Mouse (Mus musculus): ENCODE data around the gene Arfgap2. TPM values are rescaled to one million over a fixed set of nuclear protein-coding genes. Genes with fewer than 3 reads are reported as not detected.
A peak's percentile ranks its signal among the peaks of the same experiment; 100 is the strongest.

Gene Arfgap2
- total and polyA plus RNA-seq, 3 experiments, result 55.1 to 77.6 (median 57.0) TPM

- dilution Hi-C loops (cut with MboI; ENCODE audit: extremely low pct_ligation_motif_present, extremely low pct_unique_long_range_greater_than_20kb, low sequenced_read_pairs) (no loop called here), in situ Hi-C loops (cut with MboI; ENCODE audit: low pct_ligation_motif_present, low pct_unique_long_range_greater_than_20kb, low sequenced_read_pairs) (no loop called here)
- H3K9ac ChIP-seq (ENCODE audit: insufficient read depth, low read depth), result no peak overlapping the region
- no peak overlapping the region for H3K4me2 ChIP-seq (ENCODE audit: insufficient read depth, low read depth, poor library complexity, severe bottlenecking)
- H3K79me2 ChIP-seq (replicated peaks; ENCODE audit: control insufficient read depth, extremely low read depth, insufficient read depth, poor library complexity, severe bottlenecking), result no peaks in the 10 kb centered on the region
- H3K27me3 ChIP-seq (replicated peaks), result no peaks in the 10 kb centered on the region
- H3K4me1 ChIP-seq (ENCODE audit: control insufficient read depth in 1 of 2, insufficient read depth in 2 of 2), result peaks cover 2 to 11% of the 10 kb centered on the region in 2 experiments; a peak in 3 of 4 replicates
- no peak for DNase-seq (ENCODE audit: extremely low read depth)
- H3K36me3 ChIP-seq (replicated peaks in 1 of 2; ENCODE audit: control insufficient read depth in 1 of 2, insufficient read depth in 1 of 2, low read length in 1 of 2), result peaks cover 0 to 2% of the 10 kb centered on the region in 2 experiments
- no peak overlapping the region for H3K27ac ChIP-seq (ENCODE audit: insufficient read depth, low read depth)
- no peaks in the 10 kb centered on the region for H3K9me3 ChIP-seq (replicated peaks; ENCODE audit: low read length)
- no peak overlapping the region for H3K4me3 ChIP-seq (replicated peaks in 1 of 3; ENCODE audit: low read depth in 2 of 3, low read length in 2 of 3, poor library complexity in 1 of 3)
- TF ChIP-seq POLR2AphosphoS2 (IDR thresholded peaks at IDR 0.05; ENCODE audit: low read depth, low read length) (no peak), MAX (IDR thresholded peaks at IDR 0.05; ENCODE audit: low read length) (no peak)
Observed at GRCm38 (mm10) chr2:91299156-91299555, 34.4 kb downstream of the Arfgap2 start.

GRCm38 (mm10) chr2:91300784-91301183 lies 36.0 kb downstream of the Arfgap2 start:
- Histone ChIP-seq H3K9ac (ENCODE audit: insufficient read depth, low read depth) (no peak overlapping the region), H3K4me2 (ENCODE audit: insufficient read depth, low read depth, poor library complexity, severe bottlenecking) (no peak overlapping the region), H3K9me3 (replicated peaks; ENCODE audit: low read length) (no peaks in the 10 kb centered on the region), H3K27me3 (replicated peaks) (no peaks in the 10 kb centered on the region), H3K36me3 (replicated peaks in 1 of 2; ENCODE audit: control insufficient read depth in 1 of 2, insufficient read depth in 1 of 2, low read length in 1 of 2) (no peaks in the 10 kb centered on the region), H3K4me3 (replicated peaks in 1 of 3; ENCODE audit: low read depth in 2 of 3, low read length in 2 of 3, poor library complexity in 1 of 3) (no peak overlapping the region), H3K79me2 (replicated peaks; ENCODE audit: control insufficient read depth, extremely low read depth, insufficient read depth, poor library complexity, severe bottlenecking) (no peaks in the 10 kb centered on the region), H3K27ac (ENCODE audit: insufficient read depth, low read depth) (no peak overlapping the region), H3K4me1 (ENCODE audit: control insufficient read depth in 1 of 2, insufficient read depth in 2 of 2) (peaks cover 2 to 11% of the 10 kb centered on the region in 2 experiments; a peak in 3 of 4 replicates)
- in situ Hi-C loops (cut with MboI; ENCODE audit: low pct_ligation_motif_present, low pct_unique_long_range_greater_than_20kb, low sequenced_read_pairs) (no loop called here), dilution Hi-C loops (cut with MboI; ENCODE audit: extremely low pct_ligation_motif_present, extremely low pct_unique_long_range_greater_than_20kb, low sequenced_read_pairs) (no loop called here)
- DNase-seq (ENCODE audit: extremely low read depth), result no peak
- TF ChIP-seq SMC3 (IDR thresholded peaks at IDR 0.05; ENCODE audit: low read depth, low read length), result peak; percentile 22; the same call in 1 of the 2 replicates
- peak; percentile 5 for TF ChIP-seq RAD21 (IDR thresholded peaks at IDR 0.05; ENCODE audit: low read depth, low read length)
- TF ChIP-seq CTCF (conservative IDR thresholded peaks at IDR 0.05 in 1 of 2, IDR thresholded peaks at IDR 0.05 in 1 of 2; ENCODE audit: low read depth in 2 of 2, low read length in 2 of 2), result peak in 1 of 2 experiments; percentile 29; a peak in 2 of 4 replicates
- no peak for TF ChIP-seq MAZ (IDR thresholded peaks at IDR 0.05; ENCODE audit: low read depth, low read length)
- no peak for TF ChIP-seq NRF1 (IDR thresholded peaks at IDR 0.05; ENCODE audit: low read depth, low read length)
- no peak for TF ChIP-seq MXI1 (IDR thresholded peaks at IDR 0.05; ENCODE audit: low read depth, low read length)

DNA sequence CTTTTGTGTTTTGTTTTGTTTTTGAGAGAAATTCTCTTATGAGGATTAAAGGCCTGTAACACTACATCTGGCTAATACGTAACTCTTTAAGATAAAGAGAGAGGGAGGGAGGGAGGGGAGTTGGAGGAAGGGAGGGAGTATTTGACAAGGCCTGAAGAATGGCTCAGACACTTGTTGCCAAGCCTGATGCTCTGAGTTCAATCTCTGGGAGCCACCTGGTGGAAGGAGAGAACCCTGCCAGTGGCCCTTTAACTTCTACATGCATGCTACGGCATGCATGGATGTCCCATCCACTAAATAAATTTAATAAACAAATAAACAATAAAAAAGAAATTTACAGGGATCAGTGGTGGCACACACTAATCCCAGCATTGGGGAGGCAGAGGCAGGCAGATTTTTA lies 37.1 kb downstream of the Arfgap2 start:
- H3K4me3 ChIP-seq (replicated peaks in 1 of 3; ENCODE audit: low read depth in 2 of 3, low read length in 2 of 3, poor library complexity in 1 of 3), result no peak overlapping the region
- DNase-seq (ENCODE audit: extremely low read depth), result no peak
- H3K9ac ChIP-seq (ENCODE audit: insufficient read depth, low read depth), result no peak overlapping the region
- H3K9me3 ChIP-seq (replicated peaks; ENCODE audit: low read length), result no peaks in the 10 kb centered on the region
- no peak overlapping the region for H3K27ac ChIP-seq (ENCODE audit: insufficient read depth, low read depth)
- TF ChIP-seq ZC3H11A (IDR thresholded peaks at IDR 0.05; ENCODE audit: low read depth, low read length) (no peak), ELF1 (IDR thresholded peaks at IDR 0.05; ENCODE audit: low read depth, low read length) (no peak), CTCF (conservative IDR thresholded peaks at IDR 0.05 in 1 of 2, IDR thresholded peaks at IDR 0.05 in 1 of 2; ENCODE audit: low read depth in 2 of 2, low read length in 2 of 2) (peak in 1 of 2 experiments; percentile 31; a peak in 2 of 4 replicates), SMC3 (IDR thresholded peaks at IDR 0.05; ENCODE audit: low read depth, low read length) (peak; percentile 19; the same call in 1 of the 2 replicates), MAZ (IDR thresholded peaks at IDR 0.05; ENCODE audit: low read depth, low read length) (no peak)
- in situ Hi-C loops (cut with MboI; ENCODE audit: low pct_ligation_motif_present, low pct_unique_long_range_greater_than_20kb, low sequenced_read_pairs), result no loop called here
- no peaks in the 10 kb centered on the region for H3K36me3 ChIP-seq (replicated peaks in 1 of 2; ENCODE audit: control insufficient read depth in 1 of 2, insufficient read depth in 1 of 2, low read length in 1 of 2)
- H3K4me2 ChIP-seq (ENCODE audit: insufficient read depth, low read depth, poor library complexity, severe bottlenecking), result no peak overlapping the region
- dilution Hi-C loops (cut with MboI; ENCODE audit: extremely low pct_ligation_motif_present, extremely low pct_unique_long_range_greater_than_20kb, low sequenced_read_pairs), result no loop called here
- H3K4me1 ChIP-seq (ENCODE audit: control insufficient read depth in 1 of 2, insufficient read depth in 2 of 2), result peaks cover 2 to 19% of the 10 kb centered on the region in 2 experiments; a peak in 3 of 4 replicates
- H3K27me3 ChIP-seq (replicated peaks), result no peaks in the 10 kb centered on the region
- no peaks in the 10 kb centered on the region for H3K79me2 ChIP-seq (replicated peaks; ENCODE audit: control insufficient read depth, extremely low read depth, insufficient read depth, poor library complexity, severe bottlenecking)

Measured in CH12.LX (cell line).